15 mouse cellular contexts compared by ENCODE assay signal in the genomic region with DNA sequence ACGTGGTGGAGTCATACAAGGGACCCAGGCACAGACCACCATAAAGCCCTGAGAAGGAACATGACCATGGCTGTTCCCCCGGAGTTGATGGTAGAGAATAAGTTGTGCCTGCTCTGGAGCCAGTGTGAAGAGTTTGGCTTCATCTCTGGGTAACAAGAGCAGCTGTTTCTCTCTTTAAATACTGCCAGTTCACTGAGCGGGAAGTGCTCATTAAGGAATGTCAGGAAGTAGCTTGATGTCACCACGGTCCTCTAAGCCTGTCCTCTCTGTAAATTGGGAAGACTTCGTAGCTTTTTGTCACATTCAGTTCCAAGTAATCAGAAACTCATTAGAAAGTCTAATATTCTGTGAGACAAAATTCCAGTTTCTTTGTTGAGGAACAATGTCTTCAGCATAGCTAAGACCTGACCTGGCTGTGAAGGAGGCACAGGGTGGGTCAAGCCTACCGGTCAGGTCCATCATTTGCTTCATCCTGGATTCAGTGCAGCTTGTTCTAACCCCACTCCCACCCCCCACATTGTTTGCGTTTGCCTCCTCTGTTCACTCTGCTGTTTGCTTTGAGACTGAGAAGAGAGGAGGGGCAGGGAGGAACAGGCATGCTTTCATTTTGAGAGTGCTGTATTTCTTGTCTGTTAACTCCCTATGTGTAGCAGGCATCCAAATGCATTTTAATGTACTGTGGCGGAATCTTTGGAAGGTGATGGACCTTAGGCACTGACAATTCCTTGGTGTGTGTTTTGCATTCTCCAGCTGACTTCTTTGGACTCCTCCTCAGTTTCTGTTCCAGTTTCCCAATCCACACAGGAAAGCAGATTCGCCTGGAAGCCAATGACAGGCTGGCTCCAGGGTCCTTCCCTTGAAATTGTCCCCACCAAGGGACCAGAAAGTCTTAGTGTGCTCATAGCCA.
DNase-seq lines count a peak whose midpoint lies in the region; ATAC-seq lines count a peak whose summit lies in the region.
"Had no signal": no experiment of that assay in that cellular context is flagged by ENCODE, and none has a peak within 500 bp of the region (broad histone marks: within the 10 kb centered on the region; RNA-seq: fewer than 3 reads in every experiment).

No protein-coding gene starts in this region.

- no peak overlapping the region for H3K9ac ChIP-seq in forebrain, embryonic 12.5 days
- H3K9ac ChIP-seq in forebrain, embryonic 11.5 days (ENCODE audit: low read length), result no peak overlapping the region
- no peak overlapping the region for H3K9ac ChIP-seq in kidney, embryonic 16.5 days (replicated peaks; ENCODE audit: low read length)
- no peak overlapping the region for H3K9ac ChIP-seq in midbrain, embryonic 15.5 days
- H3K9ac ChIP-seq: lung, embryonic 14.5 days; neural tube, embryonic 15.5 days; stomach, embryonic 15.5 days had no signal

- no peaks in the 10 kb centered on the region for H3K9me3 ChIP-seq in forebrain, embryonic 12.5 days
- no peaks in the 10 kb centered on the region for H3K9me3 ChIP-seq in forebrain, embryonic 11.5 days (ENCODE audit: control insufficient read depth, low read length)
- no peaks in the 10 kb centered on the region for H3K9me3 ChIP-seq in kidney, embryonic 16.5 days (ENCODE audit: low read length)
- H3K9me3 ChIP-seq in midbrain, embryonic 15.5 days, result no peaks in the 10 kb centered on the region
- H3K9me3 ChIP-seq: neural tube, embryonic 15.5 days; stomach, embryonic 15.5 days had no signal

- no peak for DNase-seq in forebrain, embryonic 11.5 days (ENCODE audit: low spot score)
- DNase-seq in kidney, postnatal 14 days, result no peak
- DNase-seq in embryo, embryonic 11 days, result peak; percentile 10
- no peak for DNase-seq in cerebellum, adult 8-10 months
- no peak for DNase-seq in layer of hippocampus, adult 9-11 months
- DNase-seq: cerebellum, adult 2 months; kidney, postnatal 10 days; lung, embryonic 14.5 days; spleen, adult 18-20 months had no signal

- peak; percentile 20; the same call in 1 of the 2 replicates for ATAC-seq in forebrain, embryonic 12.5 days (ENCODE audit: low FRiP score)
- ATAC-seq in forebrain, embryonic 11.5 days (replicated peaks; ENCODE audit: low FRiP score), result no peak; the same call in 1 of the 2 replicates
- peak; percentile 79 for ATAC-seq in kidney, embryonic 16.5 days (ENCODE audit: low FRiP score, low TSS enrichment)
- peak; percentile 58; the same call in 1 of the 2 replicates for ATAC-seq in midbrain, embryonic 15.5 days (replicated peaks)
- ATAC-seq: Patski had no signal

- H3K4me3 ChIP-seq in forebrain, embryonic 12.5 days (replicated peaks), result no peak overlapping the region
- no peak overlapping the region for H3K4me3 ChIP-seq in forebrain, embryonic 11.5 days (ENCODE audit: low read depth, low read length)
- no peak overlapping the region for H3K4me3 ChIP-seq in kidney, embryonic 16.5 days (ENCODE audit: low read length)
- H3K4me3 ChIP-seq in midbrain, embryonic 15.5 days, result no peak overlapping the region
- H3K4me3 ChIP-seq: neural tube, embryonic 15.5 days; stomach, embryonic 15.5 days had no signal

- no peak overlapping the region for H3K27ac ChIP-seq in forebrain, embryonic 12.5 days
- no peak overlapping the region for H3K27ac ChIP-seq in forebrain, embryonic 11.5 days (ENCODE audit: low read depth, low read length)
- H3K27ac ChIP-seq in kidney, embryonic 16.5 days (ENCODE audit: low read length), result no peak overlapping the region
- no peak overlapping the region for H3K27ac ChIP-seq in midbrain, embryonic 15.5 days
- H3K27ac ChIP-seq: neural tube, embryonic 15.5 days; stomach, embryonic 15.5 days had no signal

- H3K4me2 ChIP-seq in forebrain, embryonic 12.5 days, result no peak overlapping the region
- H3K4me2 ChIP-seq in forebrain, embryonic 11.5 days (ENCODE audit: low read depth, low read length, severe bottlenecking), result no peak overlapping the region
- H3K4me2 ChIP-seq in kidney, embryonic 16.5 days (replicated peaks; ENCODE audit: low read depth, low read length), result no peak overlapping the region
- no peak overlapping the region for H3K4me2 ChIP-seq in midbrain, embryonic 15.5 days
- H3K4me2 ChIP-seq: lung, embryonic 14.5 days; neural tube, embryonic 15.5 days; stomach, embryonic 15.5 days had no signal

- H3K4me1 ChIP-seq in forebrain, embryonic 12.5 days, result peaks cover 10% of the 10 kb centered on the region
- peaks cover 2% of the 10 kb centered on the region; the same call in 1 of the 2 replicates for H3K4me1 ChIP-seq in forebrain, embryonic 11.5 days (replicated peaks; ENCODE audit: control insufficient read depth, insufficient read depth, low read length)
- no peaks in the 10 kb centered on the region for H3K4me1 ChIP-seq in kidney, embryonic 16.5 days (ENCODE audit: insufficient read depth, low read length)
- no peaks in the 10 kb centered on the region; the same call in 1 of the 2 replicates for H3K4me1 ChIP-seq in midbrain, embryonic 15.5 days
- H3K4me1 ChIP-seq: stomach, embryonic 15.5 days had no signal

- no peaks in the 10 kb centered on the region for H3K36me3 ChIP-seq in forebrain, embryonic 12.5 days (replicated peaks)
- no peaks in the 10 kb centered on the region for H3K36me3 ChIP-seq in forebrain, embryonic 11.5 days (ENCODE audit: control insufficient read depth, insufficient read depth, low read length)
- H3K36me3 ChIP-seq in kidney, embryonic 16.5 days (ENCODE audit: insufficient read depth, low read length), result no peaks in the 10 kb centered on the region
- H3K36me3 ChIP-seq in midbrain, embryonic 15.5 days (replicated peaks), result no peaks in the 10 kb centered on the region
- H3K36me3 ChIP-seq: neural tube, embryonic 15.5 days; stomach, embryonic 15.5 days had no signal

- no peaks in the 10 kb centered on the region for H3K27me3 ChIP-seq in forebrain, embryonic 12.5 days
- H3K27me3 ChIP-seq in forebrain, embryonic 11.5 days (ENCODE audit: control insufficient read depth, insufficient read depth, low read length), result no peaks in the 10 kb centered on the region
- no peaks in the 10 kb centered on the region for H3K27me3 ChIP-seq in kidney, embryonic 16.5 days (ENCODE audit: insufficient read depth, low read length)
- no peaks in the 10 kb centered on the region for H3K27me3 ChIP-seq in midbrain, embryonic 15.5 days (replicated peaks)
- H3K27me3 ChIP-seq: neural tube, embryonic 15.5 days; Patski; stomach, embryonic 15.5 days had no signal

- 46% methylated on average over 9 of the region's 9 CpGs for WGBS in forebrain, embryonic 12.5 days
- 59% methylated on average over 9 of the region's 9 CpGs for WGBS in forebrain, embryonic 11.5 days
- WGBS in kidney, embryonic 16.5 days, result 33% methylated on average over 9 of the region's 9 CpGs
- 41% methylated on average over 9 of the region's 9 CpGs for WGBS in midbrain, embryonic 15.5 days
